Mouse (Mus musculus) telencephalon, adult 2 months (tissue): ENCODE data around the gene AC124502.3.

ENCODE experiments used
- DNase-seq: peaks from one replicate; pipeline ENCODE4 v3.0.0-alpha.2; 2011; ENCODE audit warnings: low read depth, low spot score

Gene AC124502.3

GRCm38 (mm10) chr19:5058801-5059771 is 20.4 kb downstream of the AC124502.3 start:
- DNase-seq, result no peak

GRCm38 (mm10) chr19:5060365-5061330 is 22.0 kb downstream of the AC124502.3 start:
- DNase-seq, result no peak

GRCm38 (mm10) chr19:5062041-5062440 is 23.4 kb downstream of the AC124502.3 start:
- no peak for DNase-seq

- no peak for DNase-seq
These were observed 23.8 kb downstream of the AC124502.3 start for GRCm38 (mm10) chr19:5062446-5062845.

- DNase-seq, result no peak
These were observed 26.4 kb downstream of the AC124502.3 start for GRCm38 (mm10) chr19:5065104-5065503.

- no peak for DNase-seq
These were observed 28.5 kb downstream of the AC124502.3 start for GRCm38 (mm10) chr19:5067040-5067799.

GRCm38 (mm10) chr19:5067867-5068569 is 29.3 kb downstream of the AC124502.3 start, which contains the start of gene Cd248:
Cd248 (plus strand) TSS chr19:5068078.
- DNase-seq, result no peak

GRCm38 (mm10) chr19:5068570-5069234 is 30.0 kb downstream of the AC124502.3 start:
- DNase-seq, result no peak

- DNase-seq, result no peak
These were observed 30.8 kb downstream of the AC124502.3 start for GRCm38 (mm10) chr19:5069486-5069885.

- no peak for DNase-seq
These were observed 31.3 kb downstream of the AC124502.3 start for GRCm38 (mm10) chr19:5069978-5070377.

- no peak for DNase-seq
These were observed 32.4 kb downstream of the AC124502.3 start for GRCm38 (mm10) chr19:5071077-5071476.

GRCm38 (mm10) chr19:5071545-5072369 is 33.1 kb downstream of the AC124502.3 start:
- DNase-seq, result no peak

GRCm38 (mm10) chr19:5072389-5073019 is 33.8 kb downstream of the AC124502.3 start:
- no peak for DNase-seq

GRCm38 (mm10) chr19:5073028-5073427 is 34.3 kb downstream of the AC124502.3 start:
- no peak for DNase-seq

- no peak for DNase-seq
These were observed 34.8 kb downstream of the AC124502.3 start for GRCm38 (mm10) chr19:5073518-5073917.

- no peak for DNase-seq
These were observed 40.6 kb downstream of the AC124502.3 start for GRCm38 (mm10) chr19:5079279-5079678.

- no peak for DNase-seq
These were observed 43.3 kb downstream of the AC124502.3 start for GRCm38 (mm10) chr19:5082005-5082404.

- no peak for DNase-seq
These were observed 43.9 kb downstream of the AC124502.3 start for GRCm38 (mm10) chr19:5082596-5082995.
